Mouse (Mus musculus): ENCODE data around the gene Enthd1.

GRCm38 (mm10) chr15:80517996-80518395 is 47.0 kb downstream of the Enthd1 start:
- TF ChIP-seq CTCF (IDR thresholded peaks at IDR 0.05; ENCODE audit: low read depth) (no peak), EP300 (IDR thresholded peaks at IDR 0.05; ENCODE audit: low read depth) (peak; percentile 80)

Data from liver, embryonic 14.5 days (tissue).